ENCODE assay signal across 25 mouse cellular contexts in the genomic region with DNA sequence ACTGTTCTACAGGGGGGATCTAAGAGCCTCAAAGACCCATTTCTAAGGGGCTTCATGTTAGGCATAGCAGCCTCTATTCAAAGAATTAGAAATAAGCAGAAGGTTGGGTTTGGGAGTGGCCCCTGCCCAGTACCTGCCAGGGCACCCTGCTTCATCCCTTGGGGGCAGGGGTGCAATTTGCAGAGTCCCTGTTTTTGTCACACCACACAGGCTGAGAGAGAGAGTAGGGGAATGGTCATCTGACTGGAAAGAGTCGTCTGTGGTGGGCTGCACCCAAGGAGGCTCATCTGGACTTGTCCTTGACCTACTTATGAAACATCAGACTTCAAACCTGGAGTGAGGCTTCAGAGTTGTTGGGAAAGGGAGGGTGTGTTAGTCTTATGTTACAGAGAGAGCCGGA.
"Had no signal": no experiment of that assay in that cellular context is flagged by ENCODE, and none has a peak within 500 bp of the region (broad histone marks: within the 10 kb centered on the region; RNA-seq: fewer than 3 reads in every experiment).

No protein-coding gene starts in this region.

- H3K36me3 ChIP-seq: embryonic facial prominence, embryonic 10.5 days; embryonic facial prominence, embryonic 12.5 days; embryonic facial prominence, embryonic 13.5 days; embryonic facial prominence, embryonic 15.5 days; forebrain, embryonic 10.5 days; forebrain, embryonic 12.5 days; forebrain, embryonic 15.5 days; heart, embryonic 10.5 days had no signal

- DNase-seq: cerebellum, adult 8-10 months; cerebellum, adult 9-10 months; cerebellum, adult 9-11 months; cerebellum, postnatal 10 days; cerebellum, postnatal 14 days; cerebellum, postnatal 25 days; cerebellum, postnatal 36 days; embryo, embryonic 11 days; forebrain, postnatal 0 days; gastrocnemius, adult 2 months; gastrocnemius, postnatal 10 days; gastrocnemius, postnatal 14 days; gastrocnemius, postnatal 25 days; gastrocnemius, postnatal 36 days; heart, adult 18-20 months had no signal

- H3K27ac ChIP-seq: embryonic facial prominence, embryonic 10.5 days; embryonic facial prominence, embryonic 12.5 days; embryonic facial prominence, embryonic 13.5 days; embryonic facial prominence, embryonic 15.5 days; forebrain, embryonic 10.5 days; forebrain, embryonic 12.5 days; forebrain, embryonic 13.5 days; forebrain, embryonic 15.5 days; gastrocnemius, adult 2 months; heart, embryonic 10.5 days had no signal

- H3K9ac ChIP-seq: embryonic facial prominence, embryonic 12.5 days; embryonic facial prominence, embryonic 13.5 days; embryonic facial prominence, embryonic 15.5 days; forebrain, embryonic 12.5 days; forebrain, embryonic 13.5 days; forebrain, embryonic 15.5 days; forebrain, postnatal 0 days had no signal

- H3K4me1 ChIP-seq: embryonic facial prominence, embryonic 10.5 days; embryonic facial prominence, embryonic 12.5 days; embryonic facial prominence, embryonic 13.5 days; embryonic facial prominence, embryonic 15.5 days; forebrain, embryonic 10.5 days; forebrain, embryonic 12.5 days; forebrain, embryonic 13.5 days; forebrain, embryonic 15.5 days; heart, embryonic 10.5 days had no signal

- H3K27me3 ChIP-seq: embryonic facial prominence, embryonic 12.5 days; embryonic facial prominence, embryonic 13.5 days; embryonic facial prominence, embryonic 15.5 days; forebrain, embryonic 12.5 days; forebrain, embryonic 13.5 days; forebrain, embryonic 15.5 days had no signal

- H3K4me3 ChIP-seq: embryonic facial prominence, embryonic 10.5 days; embryonic facial prominence, embryonic 12.5 days; embryonic facial prominence, embryonic 13.5 days; embryonic facial prominence, embryonic 15.5 days; erythroblast, embryonic 14.5 days; forebrain, embryonic 10.5 days; forebrain, embryonic 12.5 days; forebrain, embryonic 13.5 days; forebrain, embryonic 15.5 days; gastrocnemius, adult 2 months; heart, embryonic 10.5 days had no signal
